Mouse (Mus musculus): ENCODE measurements around the gene Lyar. TPM values are rescaled to one million over a fixed set of nuclear protein-coding genes. Genes with fewer than 3 reads are reported as not detected.

Gene Lyar
- polyA plus RNA-seq, 1 experiment from 2014 or later: 191 TPM

Other genes starting within 250 kb of the Lyar start
- gene Stx18, start 181.7 kb upstream of the Lyar start, polyA plus RNA-seq (2016; fragmentation: Nextera tagmentation; extraction: Ambion mirVana): 52.0 and 54.4 TPM in 2 replicates
- 112 and 114 TPM in 2 replicates for gene Nsg1, start 60.6 kb upstream of the Lyar start, polyA plus RNA-seq (2016; fragmentation: Nextera tagmentation; extraction: Ambion mirVana)
- 16.0 and 18.0 TPM in 2 replicates for gene Zbtb49, start within 50 bp of the Lyar start, polyA plus RNA-seq (2016; fragmentation: Nextera tagmentation; extraction: Ambion mirVana)
- 75.5 and 79.5 TPM in 2 replicates for gene Tmem128, start 39.7 kb downstream of the Lyar start, polyA plus RNA-seq (2016; fragmentation: Nextera tagmentation; extraction: Ambion mirVana)
- 0.04 TPM in 1 of 2 replicates, not detected in the other for gene Otop1, start 55.5 kb downstream of the Lyar start, polyA plus RNA-seq (2016; fragmentation: Nextera tagmentation; extraction: Ambion mirVana)
- 0.05 TPM in 1 of 2 replicates, not detected in the other for gene Drd5, start 98.9 kb downstream of the Lyar start, polyA plus RNA-seq (2016; fragmentation: Nextera tagmentation; extraction: Ambion mirVana)

Measured in forebrain, embryonic 10.5 days (tissue).